Mouse (Mus musculus) C2C12 (cell line): Measurements from ENCODE around the gene Qars. TPM values are rescaled to one million over a fixed set of nuclear protein-coding genes. Genes with fewer than 3 reads are reported as not detected.
A peak's percentile ranks its signal among the peaks of the same experiment; 100 is the strongest.

Experiments used
- H3K27me3 ChIP-seq: one replicate; pipeline ENCODE4 v1.6.1; 2011; ENCODE audit not compliant: control insufficient read depth, insufficient read depth, insufficient read length
- H3K36me3 ChIP-seq: one replicate; pipeline ENCODE4 v1.6.1; 2011; ENCODE audit not compliant: control insufficient read depth, insufficient read depth
- H3K4me3 ChIP-seq: one replicate; pipeline ENCODE4 v1.5.1; 2011; ENCODE audit warnings: mild to moderate bottlenecking, control low read depth; ENCODE audit not compliant: poor library complexity, insufficient read depth, severe bottlenecking
- H3K79me2 ChIP-seq: one replicate; pipeline ENCODE4 v1.6.1; 2011; ENCODE audit not compliant: control insufficient read depth, insufficient read depth
- H3K79me3 ChIP-seq: one replicate; pipeline ENCODE4 v1.6.1; 2011; ENCODE audit warnings: low read depth, control low read depth
- H3ac ChIP-seq: one replicate; pipeline ENCODE3; 2011; ENCODE audit warnings: low read depth; ENCODE audit not compliant: control insufficient read depth, insufficient read length
- CEBPB ChIP-seq: IDR thresholded peaks from one replicate; pipeline ENCODE4 v1.6.1; 2011; ENCODE audit warnings: low read depth, mild to moderate bottlenecking, control low read depth, moderate library complexity
- CTCF ChIP-seq: IDR thresholded peaks from one replicate; pipeline ENCODE4 v1.5.1; 2011; ENCODE audit not compliant: control insufficient read depth, insufficient read depth, insufficient read length
- FOSL1 ChIP-seq: IDR thresholded peaks from one replicate; pipeline ENCODE4 v1.8.0; 2011; ENCODE audit warnings: mild to moderate bottlenecking, low read length; ENCODE audit not compliant: poor library complexity, insufficient read depth, severe bottlenecking
- MAX ChIP-seq: IDR thresholded peaks from one replicate; pipeline ENCODE4 v1.6.1; 2011; ENCODE audit warnings: mild to moderate bottlenecking, control low read depth
- MYOD1 ChIP-seq: IDR thresholded peaks from one replicate; pipeline ENCODE4 v1.6.1; 2011; ENCODE audit warnings: low read depth; ENCODE audit not compliant: control insufficient read depth, insufficient read length
- MYOG ChIP-seq: IDR thresholded peaks from one replicate; pipeline ENCODE4 v1.6.1; 2011; ENCODE audit not compliant: control insufficient read depth, insufficient read length; ENCODE audit errors: extremely low read depth
- USF1 ChIP-seq: IDR thresholded peaks from one replicate; pipeline ENCODE4 v1.6.1; 2011; ENCODE audit warnings: low read depth, mild to moderate bottlenecking, control low read depth, moderate library complexity
- long read RNA-seq, 2 experiments: library from polyadenylated mRNA; unstranded; transcript quantifications; one replicate each; pipeline ENCODE4 v2.0.0; 2019 to 2020
- polyA plus RNA-seq: library from polyadenylated mRNA; unstranded; fragments of >200 nt; fragmentation: generic; extraction: Trizol; gene quantifications from one replicate; pipeline ENCODE4 v1.2.1, GENCODE M21; 2012; ENCODE audit warnings: missing spikeins

Qars gene
- polyA plus RNA-seq = 203 TPM
- long read RNA-seq, experiment 1, transcript Qars-201 (24 exons, 2,800 nt) = major isoform, 58 of 73 reads
- long read RNA-seq, experiment 1, partial matches to known transcripts = 13 of 73 reads
- long read RNA-seq, experiment 1, other reads (novel, unspliced or antisense) = 2 of 73 reads
- long read RNA-seq, experiment 2, transcript Qars-201 (24 exons, 2,800 nt) = major isoform, 788 of 864 reads
- long read RNA-seq, experiment 2, partial matches to known transcripts = 13 of 864 reads
- long read RNA-seq, experiment 2, other reads (novel, unspliced or antisense) = 62 of 864 reads

DNA sequence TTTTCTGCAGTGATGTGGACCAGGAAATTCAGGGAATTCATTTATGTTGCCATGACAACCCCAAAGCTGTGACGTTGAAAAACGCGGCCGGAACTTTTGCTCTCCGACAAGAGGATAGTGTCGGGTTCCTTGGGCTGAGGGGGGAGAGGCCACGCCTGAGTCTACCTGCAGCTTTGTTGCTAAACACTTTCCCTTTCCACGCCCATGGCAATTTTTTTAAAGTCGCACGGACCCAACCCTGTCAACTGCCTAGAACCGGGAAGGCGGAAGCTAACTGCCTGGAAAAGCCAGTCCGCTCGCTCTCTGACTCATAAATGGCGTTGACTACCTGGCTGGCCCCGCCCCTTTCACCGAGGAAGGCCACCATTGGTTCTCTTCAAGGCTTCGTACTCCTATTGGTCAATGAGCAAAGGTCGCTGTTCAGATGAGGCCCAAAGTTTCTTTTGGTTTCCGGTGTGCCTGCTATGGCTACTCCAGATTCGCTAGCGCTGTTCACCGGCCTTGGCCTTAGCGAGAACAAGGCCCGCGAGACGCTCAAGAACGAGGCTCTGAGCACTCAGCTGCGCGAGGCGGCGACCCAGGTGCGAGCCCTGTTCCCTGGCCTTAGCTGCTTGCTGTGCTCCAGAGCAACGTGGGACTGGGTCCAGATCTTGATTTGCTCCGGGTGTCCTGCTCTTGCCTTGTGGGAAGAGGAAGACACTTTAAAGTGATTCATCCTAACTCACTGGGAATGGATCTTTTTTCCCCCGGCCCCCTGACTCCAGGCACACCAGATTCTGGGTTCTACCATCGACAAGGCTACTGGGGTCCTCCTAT is at the start of gene Qars:
Gene Qars (plus strand): TSS at position 88 of the 816 bp plus-strand sequence.
- TF ChIP-seq MYOG (no peak), CEBPB (no peak), FOSL1 (no peak), USF1 (no peak), MYOD1 (no peak), CTCF (no peak), MAX (no peak)
- H3K36me3 ChIP-seq = peaks cover 35% of the 10 kb centered on the region
- H3K4me3 ChIP-seq = peak within 1 kb of the TSS; percentile 50
- H3K27me3 ChIP-seq = no peaks in the 10 kb centered on the region
- peaks cover 15% of the 10 kb centered on the region for H3K79me3 ChIP-seq
- peaks cover 20% of the 10 kb centered on the region for H3K79me2 ChIP-seq
- H3ac ChIP-seq = peak within 1 kb of the TSS; percentile 99

DNA sequence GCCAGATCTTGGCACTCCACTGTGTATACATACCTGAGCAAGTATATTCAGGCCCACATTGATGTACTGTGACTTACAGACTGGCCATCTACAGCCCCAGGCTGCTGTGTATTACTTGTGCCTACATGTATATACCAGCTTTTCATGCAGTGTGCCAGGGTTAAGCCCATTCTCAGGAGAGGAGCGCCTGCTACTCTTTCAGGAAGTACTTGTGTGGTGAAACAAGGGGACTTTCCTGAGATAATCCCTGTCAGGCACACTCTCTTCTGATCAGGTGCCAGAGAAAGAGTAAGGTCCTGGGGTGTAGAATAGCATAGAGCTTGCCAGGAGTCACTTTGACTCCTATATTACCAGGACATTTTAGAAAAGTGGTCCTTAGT is 47.6 kb upstream of the Qars start:
- Histone ChIP-seq H3K79me3 (peaks cover 18% of the 10 kb centered on the region), H3K79me2 (peaks cover 39% of the 10 kb centered on the region), H3ac (no peak overlapping the region), H3K36me3 (peaks cover 12% of the 10 kb centered on the region), H3K27me3 (no peaks in the 10 kb centered on the region), H3K4me3 (peak overlapping the region; percentile 92)
- TF ChIP-seq FOSL1 = no peak

DNA sequence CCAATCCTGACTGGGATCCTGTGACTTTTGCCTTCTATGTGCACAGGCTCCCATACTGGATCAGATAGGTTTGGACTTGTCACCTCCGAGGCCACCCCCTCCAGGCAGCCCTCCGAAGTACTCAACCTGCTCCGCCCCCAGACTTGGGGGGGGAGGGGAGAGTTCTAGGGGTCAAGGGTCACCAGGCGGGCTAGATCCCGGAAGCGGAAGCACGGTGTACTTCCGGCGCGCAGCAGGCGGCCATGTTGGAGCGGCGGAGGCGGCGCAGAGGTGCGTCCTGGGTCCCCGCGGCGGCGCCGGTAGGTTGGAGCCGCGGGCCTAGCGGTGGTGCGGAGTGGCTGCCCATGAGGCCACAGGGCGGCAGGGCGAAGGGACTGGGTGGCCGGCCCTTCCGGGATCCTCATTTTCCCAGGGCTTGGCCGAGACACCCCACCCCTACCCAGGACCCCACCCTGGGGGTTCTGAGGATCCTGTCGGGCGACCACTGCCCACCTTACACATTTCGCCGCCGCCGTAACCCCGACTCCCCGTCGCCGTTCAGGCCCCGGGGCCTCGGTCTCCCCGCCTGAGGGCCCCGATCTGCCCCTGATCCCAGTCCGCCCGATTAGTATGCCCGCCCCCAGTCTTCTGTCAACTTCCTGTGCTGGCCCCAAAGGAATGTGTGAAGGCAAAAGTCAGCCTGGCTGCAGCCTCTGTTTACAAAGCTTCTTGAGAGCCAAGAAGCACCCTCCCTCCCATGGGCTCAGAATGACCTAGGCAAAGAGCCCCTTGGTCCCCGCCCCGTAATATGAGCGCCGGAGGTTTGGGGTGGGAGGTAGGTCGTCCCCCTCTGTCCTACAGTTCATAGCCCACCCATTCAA is 47.0 kb upstream of the Qars start, which contains the start of gene Ccdc71:
Gene Ccdc71 (plus strand): TSS at position 209 of the 860 bp plus-strand sequence.
- Histone ChIP-seq H3K79me2 (peaks cover 39% of the 10 kb centered on the region), H3K36me3 (peaks cover 18% of the 10 kb centered on the region), H3K27me3 (no peaks in the 10 kb centered on the region), H3ac (peak within 1 kb of the TSS; percentile 57), H3K4me3 (peak within 1 kb of the TSS; percentile 92), H3K79me3 (peaks cover 18% of the 10 kb centered on the region)
- no peak for TF ChIP-seq FOSL1
- no peak for TF ChIP-seq MYOD1
- TF ChIP-seq USF1 = no peak
- TF ChIP-seq CEBPB = no peak
- TF ChIP-seq CTCF = no peak
- no peak for TF ChIP-seq MYOG
- TF ChIP-seq MAX = no peak

DNA sequence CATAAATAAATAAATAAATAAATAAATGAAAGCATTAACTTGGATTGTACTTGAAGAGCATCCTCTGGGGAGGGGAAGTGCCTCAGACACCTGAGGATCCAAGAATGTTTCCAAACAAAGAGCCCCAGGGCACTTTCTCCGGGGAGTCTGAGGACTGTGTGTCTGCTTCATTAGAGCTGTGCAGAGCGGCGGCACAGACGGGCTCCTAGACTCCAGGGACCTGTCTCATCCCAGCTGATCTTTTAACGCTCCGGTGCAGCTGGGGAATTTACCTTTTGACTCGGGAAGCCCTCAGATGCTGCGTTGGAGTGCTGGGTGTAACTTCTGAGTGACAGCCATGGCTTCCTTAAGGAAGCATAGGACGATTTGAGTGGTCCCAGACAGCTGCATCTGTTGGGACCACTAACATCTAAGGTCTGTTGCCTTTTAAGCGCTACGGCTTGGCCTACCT is 46.3 kb upstream of the Qars start, which contains the start of gene Klhdc8b:
Gene Klhdc8b (minus strand): TSS at position 401 of the 451 bp plus-strand sequence.
- Histone ChIP-seq H3K79me2 (peaks cover 39% of the 10 kb centered on the region), H3K27me3 (no peaks in the 10 kb centered on the region), H3K79me3 (peaks cover 18% of the 10 kb centered on the region), H3K36me3 (peaks cover 18% of the 10 kb centered on the region), H3ac (peak within 1 kb of the TSS; percentile 57), H3K4me3 (peak within 1 kb of the TSS; percentile 92)
- TF ChIP-seq USF1 = no peak
- TF ChIP-seq FOSL1 = no peak
- no peak for TF ChIP-seq CEBPB
- no peak for TF ChIP-seq CTCF
- TF ChIP-seq MYOG = no peak
- no peak for TF ChIP-seq MAX
- no peak for TF ChIP-seq MYOD1

DNA sequence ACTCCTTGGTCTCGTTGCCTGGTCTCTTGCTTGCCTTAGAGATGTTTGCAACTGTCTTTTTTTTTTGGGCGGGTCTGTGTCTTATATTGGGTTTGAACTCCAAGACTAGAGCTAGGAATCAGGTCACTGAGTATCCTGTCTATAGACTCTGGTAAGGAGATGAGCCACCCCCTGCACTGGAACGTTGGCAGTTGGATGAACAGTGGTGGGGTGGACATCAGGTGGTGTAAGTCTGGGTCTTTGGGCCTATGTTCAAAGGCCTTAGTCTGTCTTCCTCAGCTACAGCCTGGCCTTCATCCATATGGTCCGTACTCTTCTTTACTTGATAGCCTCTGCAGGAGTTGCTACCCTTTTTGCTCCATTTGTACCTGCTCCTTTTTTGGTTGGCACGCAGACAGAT is 45.8 kb upstream of the Qars start:
- no peaks in the 10 kb centered on the region for H3K27me3 ChIP-seq
- H3K4me3 ChIP-seq = peak overlapping the region; percentile 92
- no peak for TF ChIP-seq USF1
- no peak for TF ChIP-seq MYOD1
- TF ChIP-seq CEBPB = no peak
- TF ChIP-seq MAX = no peak
- no peak for TF ChIP-seq FOSL1
- TF ChIP-seq MYOG = no peak
- no peak for TF ChIP-seq CTCF
- peak overlapping the region; percentile 38 for H3ac ChIP-seq
- H3K79me3 ChIP-seq = peaks cover 18% of the 10 kb centered on the region
- H3K79me2 ChIP-seq = peaks cover 39% of the 10 kb centered on the region
- H3K36me3 ChIP-seq = peaks cover 18% of the 10 kb centered on the region
